Mouse (Mus musculus) forebrain, embryonic 16.5 days (tissue): ENCODE data around the gene Arhgap22. TPM values are rescaled to one million over a fixed set of nuclear protein-coding genes. Genes with fewer than 3 reads are reported as not detected.

ENCODE experiments used
- ATAC-seq: fragments of 200-750 bp; cut with Nextera tagmentation; 2 replicates; pipeline ENCODE4 v1.8.0; 2017; ENCODE audit warnings: mild to moderate bottlenecking, moderate library complexity
- H3K27ac ChIP-seq: fragments of 300-500 bp; sonication (generic); 2 replicates; pipeline ENCODE4 v1.5.1; 2014; ENCODE audit warnings: low read length, control low read depth
- H3K27me3 ChIP-seq: fragments of 300-500 bp; sonication (generic); replicated peaks from 2 replicates; pipeline ENCODE4 v1.6.1; 2014; ENCODE audit warnings: low read length; ENCODE audit not compliant: control insufficient read depth, insufficient read depth
- H3K36me3 ChIP-seq: fragments of 300-500 bp; sonication (generic); 2 replicates; pipeline ENCODE4 v1.6.1; 2014; ENCODE audit not compliant: control insufficient read depth, insufficient read depth
- H3K4me1 ChIP-seq: fragments of 300-500 bp; sonication (generic); replicated peaks from 2 replicates; pipeline ENCODE4 v1.6.1; 2014; ENCODE audit warnings: low read length; ENCODE audit not compliant: control insufficient read depth, insufficient read depth
- H3K4me2 ChIP-seq: fragments of 300-500 bp; sonication (generic); 2 replicates; pipeline ENCODE4 v1.6.1; 2014; ENCODE audit warnings: mild to moderate bottlenecking, low read length, control low read depth
- H3K4me3 ChIP-seq: fragments of 300-500 bp; sonication (generic); replicated peaks from 2 replicates; pipeline ENCODE4 v1.5.1; 2014; ENCODE audit warnings: mild to moderate bottlenecking, low read length, control low read depth
- H3K9ac ChIP-seq: fragments of 300-500 bp; sonication (generic); replicated peaks from 2 replicates; pipeline ENCODE4 v1.6.1; 2014; ENCODE audit warnings: low read depth, low read length, control low read depth
- H3K9me3 ChIP-seq: fragments of 300-500 bp; sonication (generic); 2 replicates; pipeline ENCODE4 v1.6.1; 2016; ENCODE audit warnings: low read length; ENCODE audit not compliant: control insufficient read depth
- WGBS: fragments of 180-500 bp; shearing (Covaris S2); extraction: QIAGEN DNeasy Blood & Tissue Kit; methylation state at CpG from one replicate; pipeline ENCODE4 v1.1.7; 2014; 5-methylcytosine and 5-hydroxymethylcytosine counted together
- polyA plus RNA-seq: library from polyadenylated mRNA; unstranded; fragments of >200 nt; fragmentation: Nextera tagmentation; extraction: Ambion mirVana; gene quantifications from 2 replicates; pipeline ENCODE4 v1.2.1, GENCODE M21; 2015

The Arhgap22 gene
- polyA plus RNA-seq, 1 experiment from 2014 or later: 0.47 TPM

DNA sequence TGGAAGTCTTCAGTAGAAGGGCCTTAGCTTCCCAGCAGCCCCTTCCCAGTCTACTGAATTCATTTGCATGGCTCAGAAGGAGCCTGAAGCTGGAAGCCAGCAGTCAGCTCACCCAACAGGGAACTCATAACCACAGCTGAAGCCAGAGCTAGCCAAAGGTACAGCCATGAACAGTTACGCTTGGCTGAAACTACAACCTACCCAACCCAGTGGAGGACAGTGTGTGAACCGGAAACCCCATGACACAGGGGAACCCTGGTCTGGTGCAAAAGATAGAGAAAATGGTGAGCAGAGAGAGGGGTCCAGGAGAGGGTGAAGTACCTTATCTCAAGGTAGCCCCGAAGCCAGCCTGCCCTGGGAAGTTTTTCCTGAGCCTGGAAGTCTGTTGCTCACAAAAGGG, 17.5 kb downstream of the Arhgap22 start:
- H3K9me3 ChIP-seq: no peaks in the 10 kb centered on the region
- H3K27me3 ChIP-seq: no peaks in the 10 kb centered on the region
- H3K4me3 ChIP-seq: no peak overlapping the region
- H3K27ac ChIP-seq: no peak overlapping the region
- WGBS: 88% methylated on average over 3 of the region's 3 CpGs
- no peak for ATAC-seq
- no peak overlapping the region for H3K4me2 ChIP-seq
- H3K9ac ChIP-seq: no peak overlapping the region
- no peaks in the 10 kb centered on the region for H3K4me1 ChIP-seq
- H3K36me3 ChIP-seq: no peaks in the 10 kb centered on the region

- no peak for ATAC-seq
- Histone ChIP-seq H3K9me3 (no peaks in the 10 kb centered on the region), H3K27me3 (no peaks in the 10 kb centered on the region), H3K9ac (no peak overlapping the region), H3K4me3 (no peak overlapping the region), H3K27ac (no peak overlapping the region), H3K4me1 (no peaks in the 10 kb centered on the region), H3K36me3 (no peaks in the 10 kb centered on the region), H3K4me2 (no peak overlapping the region)
- 74% methylated on average over 5 of the region's 5 CpGs for WGBS
Observed at GRCm38 (mm10) chr14:33232048-33232447, 18.2 kb downstream of the Arhgap22 start.

DNA sequence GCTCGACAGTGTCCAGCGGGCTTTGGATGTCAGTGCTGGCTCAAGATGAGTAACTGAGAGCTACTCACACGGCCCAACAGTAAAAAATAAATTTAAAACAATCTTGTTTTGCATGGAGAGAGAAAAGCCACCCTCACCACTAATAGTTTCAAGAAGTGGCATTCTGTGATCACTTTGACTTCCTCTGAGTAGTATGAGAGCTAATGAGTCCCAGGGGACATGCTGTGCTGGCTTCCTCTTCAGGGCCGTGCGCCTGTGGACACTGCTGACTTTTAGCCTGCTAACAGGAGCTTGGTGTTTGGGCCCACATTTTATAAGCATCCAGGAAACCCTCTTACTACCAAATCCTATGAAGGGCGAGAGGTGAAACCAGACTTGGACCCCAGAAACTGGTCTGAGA, 21.8 kb downstream of the Arhgap22 start:
- Histone ChIP-seq H3K4me1 (no peaks in the 10 kb centered on the region), H3K27me3 (no peaks in the 10 kb centered on the region), H3K9ac (no peak overlapping the region), H3K27ac (no peak overlapping the region), H3K4me2 (no peak overlapping the region), H3K4me3 (no peak overlapping the region), H3K9me3 (no peaks in the 10 kb centered on the region), H3K36me3 (no peaks in the 10 kb centered on the region)
- WGBS: 83% methylated on average over 6 of the region's 6 CpGs
- no peak for ATAC-seq

DNA sequence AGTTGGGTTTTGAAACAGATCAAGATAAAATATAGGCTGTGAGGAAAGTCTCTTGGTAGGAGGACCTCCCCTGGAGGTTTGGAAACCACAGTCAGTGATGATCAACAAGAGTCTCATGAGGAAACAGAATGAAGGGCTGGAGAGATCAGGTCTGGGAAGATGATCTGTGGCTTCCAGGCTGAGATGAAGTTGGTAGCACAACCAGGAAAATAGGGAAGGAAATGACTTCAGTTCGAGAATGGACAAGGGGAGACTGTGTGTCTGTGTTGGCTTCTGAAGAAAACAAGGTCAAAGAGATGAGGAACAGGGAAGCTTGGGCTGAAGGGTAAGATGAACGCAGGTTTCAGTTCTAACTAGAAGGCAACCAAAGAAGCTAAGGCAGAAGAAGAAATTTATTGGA, 26.6 kb downstream of the Arhgap22 start:
- Histone ChIP-seq H3K36me3 (no peaks in the 10 kb centered on the region), H3K9me3 (no peaks in the 10 kb centered on the region), H3K9ac (no peak overlapping the region), H3K27ac (no peak overlapping the region), H3K4me3 (no peak overlapping the region), H3K27me3 (no peaks in the 10 kb centered on the region), H3K4me2 (no peak overlapping the region), H3K4me1 (no peaks in the 10 kb centered on the region)
- WGBS: 84% methylated on average over 2 of the region's 2 CpGs
- no peak for ATAC-seq

- no peaks in the 10 kb centered on the region for H3K4me1 ChIP-seq
- H3K27ac ChIP-seq: no peak overlapping the region
- no peak overlapping the region for H3K9ac ChIP-seq
- WGBS: 65% methylated on average over 2 of the region's 2 CpGs
- H3K9me3 ChIP-seq: no peaks in the 10 kb centered on the region
- no peak overlapping the region for H3K4me2 ChIP-seq
- H3K4me3 ChIP-seq: no peak overlapping the region
- no peaks in the 10 kb centered on the region for H3K36me3 ChIP-seq
- no peak for ATAC-seq
- H3K27me3 ChIP-seq: no peaks in the 10 kb centered on the region
Observed at GRCm38 (mm10) chr14:33243261-33243660, 29.4 kb downstream of the Arhgap22 start.

GRCm38 (mm10) chr14:33244519-33244918, 30.7 kb downstream of the Arhgap22 start:
- no peak overlapping the region for H3K9ac ChIP-seq
- no peaks in the 10 kb centered on the region for H3K27me3 ChIP-seq
- H3K4me2 ChIP-seq: no peak overlapping the region
- H3K27ac ChIP-seq: no peak overlapping the region
- no peak for ATAC-seq
- H3K9me3 ChIP-seq: no peaks in the 10 kb centered on the region
- H3K36me3 ChIP-seq: no peaks in the 10 kb centered on the region
- WGBS: 53% methylated on average over 3 of the region's 3 CpGs
- H3K4me1 ChIP-seq: no peaks in the 10 kb centered on the region
- no peak overlapping the region for H3K4me3 ChIP-seq

DNA sequence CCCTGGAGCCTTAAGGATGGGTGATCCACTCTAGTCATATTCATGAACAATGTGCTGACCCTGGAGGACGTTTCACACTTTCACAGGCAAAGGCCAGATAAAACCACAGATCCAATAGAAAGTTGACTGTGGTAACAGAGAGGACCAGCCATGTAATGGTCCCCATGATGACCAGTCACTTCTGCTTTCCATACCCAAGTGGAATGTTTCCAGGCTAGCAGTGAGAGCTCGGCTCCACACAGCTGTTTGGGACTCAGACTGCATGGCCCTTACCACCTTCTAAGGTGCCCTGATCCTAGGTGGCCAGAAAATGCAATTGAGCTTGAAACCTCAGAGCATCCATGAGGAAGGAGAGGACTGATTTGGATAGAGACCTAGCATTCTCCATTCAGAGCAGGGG, 31.1 kb downstream of the Arhgap22 start:
- no peak overlapping the region for H3K4me2 ChIP-seq
- no peak overlapping the region for H3K9ac ChIP-seq
- no peak overlapping the region for H3K27ac ChIP-seq
- ATAC-seq: no peak
- H3K27me3 ChIP-seq: no peaks in the 10 kb centered on the region
- H3K9me3 ChIP-seq: no peaks in the 10 kb centered on the region
- no peaks in the 10 kb centered on the region for H3K4me1 ChIP-seq
- no peaks in the 10 kb centered on the region for H3K36me3 ChIP-seq
- WGBS: 66% methylated on average over 2 of the region's 2 CpGs
- no peak overlapping the region for H3K4me3 ChIP-seq

GRCm38 (mm10) chr14:33246476-33246875, 32.6 kb downstream of the Arhgap22 start:
- 33% methylated on average over 8 of the region's 8 CpGs for WGBS
- no peaks in the 10 kb centered on the region for H3K9me3 ChIP-seq
- no peak overlapping the region for H3K4me3 ChIP-seq
- H3K4me2 ChIP-seq: no peak overlapping the region
- no peaks in the 10 kb centered on the region for H3K36me3 ChIP-seq
- no peak overlapping the region for H3K27ac ChIP-seq
- no peak overlapping the region for H3K9ac ChIP-seq
- H3K27me3 ChIP-seq: 0 out of 2 replicates have a peak, but pooled peaks cover 5% of the 10 kb centered on the region
- no peak for ATAC-seq
- peaks cover 10% of the 10 kb centered on the region for H3K4me1 ChIP-seq

DNA sequence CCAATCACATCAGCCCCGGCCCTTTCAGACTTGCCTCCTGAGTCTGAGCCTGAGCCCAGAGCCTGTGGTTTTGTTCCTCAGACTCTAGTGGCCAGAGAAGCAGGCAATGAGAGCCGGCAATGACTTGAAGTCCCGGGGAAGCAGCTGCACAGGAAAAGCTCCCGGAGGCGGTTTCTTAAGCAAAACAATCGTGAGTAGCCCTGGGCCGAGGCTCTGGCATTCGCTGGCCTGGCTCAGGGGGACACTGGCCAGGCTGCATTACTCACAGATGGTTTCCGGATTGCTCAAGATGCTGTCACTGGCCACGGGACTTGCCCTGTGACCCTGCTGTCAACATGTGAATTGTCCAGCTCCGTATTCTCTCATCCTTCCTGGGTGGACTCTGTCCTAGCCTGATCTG, 33.8 kb downstream of the Arhgap22 start:
- Histone ChIP-seq H3K4me2 (no peak overlapping the region), H3K9ac (no peak overlapping the region), H3K4me3 (no peak overlapping the region), H3K36me3 (no peaks in the 10 kb centered on the region), H3K4me1 (peaks cover 10% of the 10 kb centered on the region), H3K9me3 (no peaks in the 10 kb centered on the region), H3K27me3 (0 out of 2 replicates have a peak, but pooled peaks cover 9% of the 10 kb centered on the region), H3K27ac (no peak overlapping the region)
- no peak for ATAC-seq
- WGBS: 38% methylated on average over 11 of the region's 11 CpGs

- Histone ChIP-seq H3K4me1 (peaks cover 10% of the 10 kb centered on the region), H3K9ac (no peak overlapping the region), H3K27ac (no peak overlapping the region), H3K4me2 (no peak overlapping the region), H3K27me3 (0 out of 2 replicates have a peak, but pooled peaks cover 10% of the 10 kb centered on the region), H3K36me3 (no peaks in the 10 kb centered on the region), H3K9me3 (no peaks in the 10 kb centered on the region), H3K4me3 (no peak overlapping the region)
- no peak for ATAC-seq
- WGBS: 90% methylated on average over 5 of the region's 5 CpGs
Observed at GRCm38 (mm10) chr14:33248741-33249140, 34.9 kb downstream of the Arhgap22 start.
